Mouse (Mus musculus): Measurements from ENCODE around the gene Rasa3. TPM values are rescaled to one million over a fixed set of nuclear protein-coding genes. Genes with fewer than 3 reads are reported as not detected.

Rasa3 gene
- polyA plus RNA-seq, 1 experiment = 67.0 TPM

- Histone ChIP-seq H3K79me3 (ENCODE audit: low read depth) (no peaks in the 10 kb centered on the region), H3ac (ENCODE audit: control insufficient read depth, insufficient read length, low read depth) (no peak overlapping the region), H3K4me3 (ENCODE audit: insufficient read depth, poor library complexity, severe bottlenecking) (no peak overlapping the region), H3K79me2 (ENCODE audit: control insufficient read depth, insufficient read depth) (no peaks in the 10 kb centered on the region), H3K27me3 (ENCODE audit: control insufficient read depth, insufficient read depth, insufficient read length) (no peaks in the 10 kb centered on the region), H3K36me3 (ENCODE audit: control insufficient read depth, insufficient read depth) (no peaks in the 10 kb centered on the region)
- TF ChIP-seq CTCF (IDR thresholded peaks at IDR 0.05; ENCODE audit: control insufficient read depth, insufficient read depth, insufficient read length) (no peak), MAX (IDR thresholded peaks at IDR 0.05) (no peak), CEBPB (IDR thresholded peaks at IDR 0.05; ENCODE audit: low read depth) (no peak), MYOD1 (IDR thresholded peaks at IDR 0.05; ENCODE audit: control insufficient read depth, insufficient read length, low read depth) (no peak), MYOG (IDR thresholded peaks at IDR 0.05; ENCODE audit: control insufficient read depth, extremely low read depth, insufficient read length) (no peak)
Observed at GRCm38 (mm10) chr8:13533123-13533522, 144.3 kb downstream of the Rasa3 start.

DNA sequence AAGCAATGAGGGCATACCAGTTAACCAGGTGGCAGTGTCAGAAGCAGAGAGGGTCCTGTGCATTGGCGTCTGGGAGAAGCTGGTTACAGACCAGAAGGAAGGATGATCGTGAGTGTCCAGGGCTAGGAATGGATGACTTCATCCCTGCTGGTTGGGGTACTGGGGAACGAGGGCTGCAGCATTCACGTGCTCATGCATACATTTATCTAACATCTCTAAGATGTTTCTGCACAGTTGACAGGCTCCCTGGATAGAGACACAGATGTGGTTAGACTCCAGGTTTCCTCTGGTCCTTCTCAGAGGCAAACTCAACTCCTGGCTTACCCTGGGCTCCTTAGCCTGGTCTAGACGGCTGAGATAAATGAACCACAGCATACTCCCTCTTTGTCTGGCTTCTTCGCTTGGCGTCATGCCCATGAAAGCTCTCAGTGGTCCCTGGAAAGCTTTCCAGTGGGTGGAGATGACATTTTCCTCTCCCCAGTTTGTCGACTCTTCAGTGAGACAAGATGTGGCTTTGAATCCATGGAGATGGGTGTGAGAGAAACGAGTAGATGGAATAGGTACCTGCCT lies 145.7 kb downstream of the Rasa3 start:
- no peaks in the 10 kb centered on the region for H3K79me3 ChIP-seq (ENCODE audit: low read depth)
- no peak overlapping the region for H3ac ChIP-seq (ENCODE audit: control insufficient read depth, insufficient read length, low read depth)
- H3K36me3 ChIP-seq (ENCODE audit: control insufficient read depth, insufficient read depth) = no peaks in the 10 kb centered on the region
- no peaks in the 10 kb centered on the region for H3K27me3 ChIP-seq (ENCODE audit: control insufficient read depth, insufficient read depth, insufficient read length)
- TF ChIP-seq MAX (IDR thresholded peaks at IDR 0.05) (no peak), MYOD1 (IDR thresholded peaks at IDR 0.05; ENCODE audit: control insufficient read depth, insufficient read length, low read depth) (no peak), CEBPB (IDR thresholded peaks at IDR 0.05; ENCODE audit: low read depth) (no peak), USF1 (IDR thresholded peaks at IDR 0.05; ENCODE audit: low read depth) (no peak), CTCF (IDR thresholded peaks at IDR 0.05; ENCODE audit: control insufficient read depth, insufficient read depth, insufficient read length) (no peak), FOSL1 (IDR thresholded peaks at IDR 0.05; ENCODE audit: insufficient read depth, low read length, poor library complexity, severe bottlenecking) (no peak), MYOG (IDR thresholded peaks at IDR 0.05; ENCODE audit: control insufficient read depth, extremely low read depth, insufficient read length) (no peak)
- H3K79me2 ChIP-seq (ENCODE audit: control insufficient read depth, insufficient read depth) = no peaks in the 10 kb centered on the region
- H3K4me3 ChIP-seq (ENCODE audit: insufficient read depth, poor library complexity, severe bottlenecking) = no peak overlapping the region

GRCm38 (mm10) chr8:13530941-13531340 lies 146.5 kb downstream of the Rasa3 start:
- TF ChIP-seq USF1 (IDR thresholded peaks at IDR 0.05; ENCODE audit: low read depth) = peak; percentile 76
- TF ChIP-seq MYOD1 (IDR thresholded peaks at IDR 0.05; ENCODE audit: control insufficient read depth, insufficient read length, low read depth) = no peak
- TF ChIP-seq MAX (IDR thresholded peaks at IDR 0.05) = peak; percentile 22
- Histone ChIP-seq H3ac (ENCODE audit: control insufficient read depth, insufficient read length, low read depth) (no peak overlapping the region), H3K27me3 (ENCODE audit: control insufficient read depth, insufficient read depth, insufficient read length) (no peaks in the 10 kb centered on the region), H3K79me3 (ENCODE audit: low read depth) (no peaks in the 10 kb centered on the region), H3K36me3 (ENCODE audit: control insufficient read depth, insufficient read depth) (no peaks in the 10 kb centered on the region), H3K79me2 (ENCODE audit: control insufficient read depth, insufficient read depth) (no peaks in the 10 kb centered on the region), H3K4me3 (ENCODE audit: insufficient read depth, poor library complexity, severe bottlenecking) (no peak overlapping the region)

GRCm38 (mm10) chr8:13530401-13530800 lies 147.0 kb downstream of the Rasa3 start:
- H3K36me3 ChIP-seq (ENCODE audit: control insufficient read depth, insufficient read depth) = no peaks in the 10 kb centered on the region
- TF ChIP-seq CEBPB (IDR thresholded peaks at IDR 0.05; ENCODE audit: low read depth) = no peak
- no peak for TF ChIP-seq MAX (IDR thresholded peaks at IDR 0.05)
- TF ChIP-seq FOSL1 (IDR thresholded peaks at IDR 0.05; ENCODE audit: insufficient read depth, low read length, poor library complexity, severe bottlenecking) = no peak
- no peak for TF ChIP-seq MYOD1 (IDR thresholded peaks at IDR 0.05; ENCODE audit: control insufficient read depth, insufficient read length, low read depth)
- TF ChIP-seq USF1 (IDR thresholded peaks at IDR 0.05; ENCODE audit: low read depth) = no peak
- TF ChIP-seq MYOG (IDR thresholded peaks at IDR 0.05; ENCODE audit: control insufficient read depth, extremely low read depth, insufficient read length) = no peak
- no peak for TF ChIP-seq CTCF (IDR thresholded peaks at IDR 0.05; ENCODE audit: control insufficient read depth, insufficient read depth, insufficient read length)
- H3K79me2 ChIP-seq (ENCODE audit: control insufficient read depth, insufficient read depth) = no peaks in the 10 kb centered on the region
- H3ac ChIP-seq (ENCODE audit: control insufficient read depth, insufficient read length, low read depth) = no peak overlapping the region
- H3K27me3 ChIP-seq (ENCODE audit: control insufficient read depth, insufficient read depth, insufficient read length) = no peaks in the 10 kb centered on the region
- H3K4me3 ChIP-seq (ENCODE audit: insufficient read depth, poor library complexity, severe bottlenecking) = no peak overlapping the region
- no peaks in the 10 kb centered on the region for H3K79me3 ChIP-seq (ENCODE audit: low read depth)

DNA sequence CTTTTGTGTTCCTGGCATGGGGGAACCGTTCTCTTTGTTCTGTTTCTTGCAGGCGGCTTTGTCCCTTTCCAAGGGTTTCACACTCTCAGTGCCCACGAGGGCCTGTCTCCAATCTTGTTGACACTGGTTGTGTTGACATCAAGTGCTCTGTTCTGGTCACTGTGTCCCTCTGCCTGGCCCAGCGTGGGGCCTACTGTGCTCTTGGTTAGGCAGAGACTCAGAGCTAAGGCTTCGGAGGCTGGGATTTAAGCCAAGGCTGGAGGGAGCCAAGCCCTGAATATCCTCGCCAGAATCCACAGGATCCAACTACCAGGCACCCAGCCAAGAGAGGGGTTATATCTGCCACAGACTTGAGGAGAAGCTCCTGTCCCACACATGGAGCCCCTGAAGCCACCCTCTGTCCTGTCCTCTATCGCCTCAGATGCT lies 147.5 kb downstream of the Rasa3 start:
- no peak for TF ChIP-seq MYOG (IDR thresholded peaks at IDR 0.05; ENCODE audit: control insufficient read depth, extremely low read depth, insufficient read length)
- no peak for TF ChIP-seq CTCF (IDR thresholded peaks at IDR 0.05; ENCODE audit: control insufficient read depth, insufficient read depth, insufficient read length)
- no peak for TF ChIP-seq MAX (IDR thresholded peaks at IDR 0.05)
- TF ChIP-seq MYOD1 (IDR thresholded peaks at IDR 0.05; ENCODE audit: control insufficient read depth, insufficient read length, low read depth) = no peak
- no peak for TF ChIP-seq CEBPB (IDR thresholded peaks at IDR 0.05; ENCODE audit: low read depth)
- TF ChIP-seq FOSL1 (IDR thresholded peaks at IDR 0.05; ENCODE audit: insufficient read depth, low read length, poor library complexity, severe bottlenecking) = no peak
- no peak for TF ChIP-seq USF1 (IDR thresholded peaks at IDR 0.05; ENCODE audit: low read depth)

More for the DNA sequence above, 147.5 kb downstream of the Rasa3 start:
- Histone ChIP-seq H3K27me3 (ENCODE audit: control insufficient read depth, insufficient read depth, insufficient read length) (no peaks in the 10 kb centered on the region), H3K4me3 (ENCODE audit: insufficient read depth, poor library complexity, severe bottlenecking) (no peak overlapping the region), H3K79me3 (ENCODE audit: low read depth) (no peaks in the 10 kb centered on the region), H3ac (ENCODE audit: control insufficient read depth, insufficient read length, low read depth) (no peak overlapping the region), H3K79me2 (ENCODE audit: control insufficient read depth, insufficient read depth) (no peaks in the 10 kb centered on the region), H3K36me3 (ENCODE audit: control insufficient read depth, insufficient read depth) (no peaks in the 10 kb centered on the region)
